Mouse (Mus musculus) layer of hippocampus, adult 9-11 months (tissue): Measurements from ENCODE around the gene Notch3.

ENCODE experiments used
- DNase-seq: peaks from one replicate; pipeline ENCODE4 v3.0.0; 2022

Gene Notch3

GRCm38 (mm10) chr17:32165266-32165802, 1.3 kb downstream of the Notch3 start:
- no peak for DNase-seq

GRCm38 (mm10) chr17:32164780-32165179, 1.9 kb downstream of the Notch3 start:
- no peak for DNase-seq

GRCm38 (mm10) chr17:32163910-32164650, 2.6 kb downstream of the Notch3 start:
- DNase-seq: peak; percentile 25

GRCm38 (mm10) chr17:32162112-32162850, 4.4 kb downstream of the Notch3 start:
- no peak for DNase-seq

GRCm38 (mm10) chr17:32160882-32161281, 5.8 kb downstream of the Notch3 start:
- DNase-seq: no peak

- no peak for DNase-seq
These were observed 7.8 kb downstream of the Notch3 start for GRCm38 (mm10) chr17:32158841-32159240.

- DNase-seq: peak; percentile 24
These were observed 19.9 kb downstream of the Notch3 start for GRCm38 (mm10) chr17:32146718-32147117.

GRCm38 (mm10) chr17:32142907-32143854, 23.5 kb downstream of the Notch3 start:
- peak; percentile 47 for DNase-seq

GRCm38 (mm10) chr17:32142234-32142633, 24.4 kb downstream of the Notch3 start:
- no peak for DNase-seq

- no peak for DNase-seq
These were observed 33.3 kb downstream of the Notch3 start for GRCm38 (mm10) chr17:32133375-32133774.

- DNase-seq: no peak
These were observed 34.6 kb downstream of the Notch3 start for GRCm38 (mm10) chr17:32132087-32132486.

GRCm38 (mm10) chr17:32130506-32130905, 36.1 kb downstream of the Notch3 start:
- DNase-seq: no peak

- no peak for DNase-seq
These were observed 39.5 kb downstream of the Notch3 start for GRCm38 (mm10) chr17:32127195-32127594.

- no peak for DNase-seq
These were observed 41.2 kb downstream of the Notch3 start for GRCm38 (mm10) chr17:32125407-32125806.

- no peak for DNase-seq
These were observed 43.1 kb downstream of the Notch3 start for GRCm38 (mm10) chr17:32123545-32123944.

- DNase-seq: no peak
These were observed 44.1 kb downstream of the Notch3 start for GRCm38 (mm10) chr17:32122587-32122970.

GRCm38 (mm10) chr17:32121833-32122586, 44.6 kb downstream of the Notch3 start:
- DNase-seq: no peak

GRCm38 (mm10) chr17:32120771-32121532, 45.7 kb downstream of the Notch3 start:
- no peak for DNase-seq

GRCm38 (mm10) chr17:32119196-32119595, 47.5 kb downstream of the Notch3 start:
- peak; percentile 64 for DNase-seq

GRCm38 (mm10) chr17:32118484-32118883, 48.2 kb downstream of the Notch3 start:
- no peak for DNase-seq

GRCm38 (mm10) chr17:32117872-32118421, 48.7 kb downstream of the Notch3 start:
- DNase-seq: peak; percentile 82
